Mouse (Mus musculus) liver, postnatal 0 days (tissue): ENCODE data around the gene Mgmt. TPM values are rescaled to one million over a fixed set of nuclear protein-coding genes. Genes with fewer than 3 reads are reported as not detected.

Source experiments
- ATAC-seq: fragments of 200-750 bp; cut with Nextera tagmentation; 2 replicates; pipeline ENCODE4 v1.8.0; 2017; ENCODE audit warnings: mild to moderate bottlenecking, moderate library complexity
- DNase-seq: peaks from one replicate; pipeline ENCODE4 v3.0.0-alpha.2; 2016
- H3K27ac ChIP-seq: fragments of 300-500 bp; sonication (generic); 2 replicates; pipeline ENCODE4 v1.5.1; 2014; ENCODE audit warnings: antibody characterized with exemption, moderate library complexity, mild to moderate bottlenecking, low read depth
- H3K27me3 ChIP-seq: fragments of 300-500 bp; sonication (generic); 2 replicates; pipeline ENCODE4 v1.6.1; 2014; ENCODE audit warnings: low read length, control low read depth, mixed read lengths; ENCODE audit not compliant: insufficient read depth
- H3K36me3 ChIP-seq: fragments of 300-500 bp; sonication (generic); replicated peaks from 2 replicates; pipeline ENCODE4 v1.6.1; 2014; ENCODE audit warnings: mild to moderate bottlenecking, control low read depth, low read length, moderate library complexity, mixed read lengths; ENCODE audit not compliant: insufficient read depth
- H3K4me1 ChIP-seq: fragments of 300-500 bp; sonication (generic); 2 replicates; pipeline ENCODE4 v1.6.1; 2014; ENCODE audit warnings: antibody characterized with exemption, mild to moderate bottlenecking, control low read depth; ENCODE audit not compliant: insufficient read depth
- H3K4me2 ChIP-seq: fragments of 300-500 bp; sonication (generic); 2 replicates; pipeline ENCODE4 v1.6.1; 2014; ENCODE audit warnings: low read depth, mild to moderate bottlenecking, low read length, moderate library complexity, mixed read lengths
- H3K4me3 ChIP-seq: fragments of 300-500 bp; sonication (generic); 2 replicates; pipeline ENCODE4 v1.5.1; 2014; ENCODE audit warnings: low read depth, low read length
- H3K9ac ChIP-seq: fragments of 300-500 bp; sonication (generic); replicated peaks from 2 replicates; pipeline ENCODE4 v1.6.1; 2014; ENCODE audit warnings: mild to moderate bottlenecking, moderate library complexity
- H3K9me3 ChIP-seq: fragments of 300-500 bp; sonication (generic); 2 replicates; pipeline ENCODE4 v1.6.1; 2016; ENCODE audit warnings: mild to moderate bottlenecking, control low read depth, low read length, mixed read lengths
- CTCF ChIP-seq: sonication (generic); IDR thresholded peaks from 2 replicates; pipeline ENCODE4 v1.5.1; 2016; ENCODE audit warnings: antibody characterized with exemption, low read depth
- EP300 ChIP-seq: IDR thresholded peaks from 2 replicates; pipeline ENCODE4 v1.6.1; 2016; ENCODE audit warnings: antibody characterized with exemption, low read depth, mild to moderate bottlenecking
- WGBS: fragments of 180-500 bp; shearing (Covaris S2); extraction: QIAGEN DNeasy Blood & Tissue Kit; methylation state at CpG from one replicate; pipeline ENCODE4 v1.1.7; 2014; ENCODE audit not compliant: insufficient replicate concordance; 5-methylcytosine and 5-hydroxymethylcytosine counted together
- polyA plus RNA-seq: library from polyadenylated mRNA; unstranded; fragments of >200 nt; fragmentation: Nextera tagmentation; extraction: Ambion mirVana; gene quantifications from 2 replicates; pipeline ENCODE4 v1.2.1, GENCODE M21; 2015

Gene Mgmt
- polyA plus RNA-seq, 1 experiment from 2014 or later: 3.0 TPM

GRCm38 (mm10) chr7:137087136-137087535, 192.7 kb downstream of the Mgmt start:
- Histone ChIP-seq H3K4me3 (no peak overlapping the region), H3K4me2 (no peak overlapping the region), H3K9ac (no peak overlapping the region), H3K9me3 (no peaks in the 10 kb centered on the region), H3K27me3 (no peaks in the 10 kb centered on the region), H3K36me3 (no peaks in the 10 kb centered on the region), H3K4me1 (no peaks in the 10 kb centered on the region), H3K27ac (no peak overlapping the region)
- 64% methylated on average over 6 of the region's 6 CpGs for WGBS
- no peak for TF ChIP-seq EP300
- no peak for ATAC-seq
- no peak for DNase-seq

GRCm38 (mm10) chr7:137088141-137088540, 193.7 kb downstream of the Mgmt start:
- Histone ChIP-seq H3K27ac (no peak overlapping the region), H3K9me3 (no peaks in the 10 kb centered on the region), H3K36me3 (no peaks in the 10 kb centered on the region), H3K9ac (no peak overlapping the region), H3K4me3 (no peak overlapping the region), H3K27me3 (no peaks in the 10 kb centered on the region), H3K4me1 (no peaks in the 10 kb centered on the region), H3K4me2 (no peak overlapping the region)
- TF ChIP-seq EP300: no peak
- ATAC-seq (no peak), DNase-seq (no peak)
- 74% methylated on average over 6 of the region's 6 CpGs for WGBS

- 68% methylated on average over 1 of the region's 1 CpGs for WGBS
- Histone ChIP-seq H3K27me3 (no peaks in the 10 kb centered on the region), H3K9ac (no peak overlapping the region), H3K36me3 (no peaks in the 10 kb centered on the region), H3K4me2 (no peak overlapping the region), H3K4me1 (no peaks in the 10 kb centered on the region), H3K4me3 (no peak overlapping the region), H3K27ac (no peak overlapping the region), H3K9me3 (no peaks in the 10 kb centered on the region)
- DNase-seq (no peak), ATAC-seq (no peak)
- TF ChIP-seq EP300 (no peak), CTCF (no peak)
Measured at GRCm38 (mm10) chr7:137094551-137094950, 200.1 kb downstream of the Mgmt start.

- TF ChIP-seq CTCF: no peak
- TF ChIP-seq EP300: no peak
- Histone ChIP-seq H3K27me3 (no peaks in the 10 kb centered on the region), H3K27ac (no peak overlapping the region), H3K9me3 (no peaks in the 10 kb centered on the region), H3K4me2 (no peak overlapping the region), H3K9ac (no peak overlapping the region), H3K4me3 (no peak overlapping the region), H3K36me3 (no peaks in the 10 kb centered on the region), H3K4me1 (no peaks in the 10 kb centered on the region)
- DNase-seq (no peak), ATAC-seq (no peak)
- WGBS: 76% methylated on average over 1 of the region's 1 CpGs
Measured at GRCm38 (mm10) chr7:137095702-137096101, 201.3 kb downstream of the Mgmt start.

GRCm38 (mm10) chr7:137099766-137100165, 205.4 kb downstream of the Mgmt start:
- ATAC-seq: no peak
- Histone ChIP-seq H3K27ac (no peak overlapping the region), H3K9ac (no peak overlapping the region), H3K27me3 (no peaks in the 10 kb centered on the region), H3K4me2 (no peak overlapping the region), H3K36me3 (no peaks in the 10 kb centered on the region), H3K9me3 (no peaks in the 10 kb centered on the region), H3K4me3 (no peak overlapping the region), H3K4me1 (no peaks in the 10 kb centered on the region)
- TF ChIP-seq EP300 (no peak), CTCF (no peak)
- no peak for DNase-seq
- 72% methylated on average over 3 of the region's 3 CpGs for WGBS

- H3K4me3 ChIP-seq: no peak overlapping the region
- H3K9me3 ChIP-seq: no peaks in the 10 kb centered on the region
- TF ChIP-seq CTCF (no peak), EP300 (no peak)
- H3K27me3 ChIP-seq: no peaks in the 10 kb centered on the region
- no peak for DNase-seq
- WGBS: 77% methylated on average over 10 of the region's 10 CpGs
- no peaks in the 10 kb centered on the region for H3K4me1 ChIP-seq
- H3K4me2 ChIP-seq: no peak overlapping the region
- no peak overlapping the region for H3K9ac ChIP-seq
- no peak overlapping the region for H3K27ac ChIP-seq
- ATAC-seq: no peak
- H3K36me3 ChIP-seq: no peaks in the 10 kb centered on the region
Measured at GRCm38 (mm10) chr7:137102606-137103195, 208.3 kb downstream of the Mgmt start.

GRCm38 (mm10) chr7:137112101-137112500, 217.7 kb downstream of the Mgmt start:
- Histone ChIP-seq H3K27ac (no peak overlapping the region), H3K9ac (no peak overlapping the region), H3K9me3 (peaks cover 11% of the 10 kb centered on the region), H3K4me1 (no peaks in the 10 kb centered on the region), H3K36me3 (no peaks in the 10 kb centered on the region), H3K4me2 (no peak overlapping the region), H3K4me3 (no peak overlapping the region), H3K27me3 (no peaks in the 10 kb centered on the region)
- ATAC-seq (no peak), DNase-seq (no peak)
- 85% methylated on average over 4 of the region's 4 CpGs for WGBS
- TF ChIP-seq CTCF (no peak), EP300 (no peak)
